Mouse (Mus musculus) kidney, postnatal 36 days (tissue): ENCODE results near the gene Mroh3.

Experiments used
- DNase-seq, 2 experiments: peaks; one replicate each; pipeline ENCODE4 v3.0.0; 2021 to 2022; ENCODE audit warnings: mixed read lengths in 2 of 2

The Mroh3 gene

GRCm38 (mm10) chr1:136212803-136213202, at the start of gene Mroh3:
TSS of gene Mroh3 (minus strand) at chr1:136212828.
- peak in 1 of 2 experiments; percentile 33 for DNase-seq

- DNase-seq: no peak
Measured at GRCm38 (mm10) chr1:136260635-136261238, 48.1 kb upstream of the Mroh3 start, which contains the start of gene Gpr25. TSS of gene Gpr25 (minus strand) at chr1:136260873.

- peak; percentile 74 to 84 for DNase-seq
Measured at GRCm38 (mm10) chr1:136259893-136260634, 47.4 kb upstream of the Mroh3 start.

- no peak for DNase-seq
Measured at GRCm38 (mm10) chr1:136259543-136259892, 46.9 kb upstream of the Mroh3 start.

- no peak for DNase-seq
Measured at GRCm38 (mm10) chr1:136258495-136258894, 45.9 kb upstream of the Mroh3 start.

- no peak for DNase-seq
Measured at GRCm38 (mm10) chr1:136255657-136256056, 43.0 kb upstream of the Mroh3 start.

- DNase-seq: no peak
Measured at GRCm38 (mm10) chr1:136255174-136255573, 42.5 kb upstream of the Mroh3 start.

- no peak for DNase-seq
Measured at GRCm38 (mm10) chr1:136254503-136255065, 42.0 kb upstream of the Mroh3 start.

GRCm38 (mm10) chr1:136253472-136253871, 40.8 kb upstream of the Mroh3 start:
- DNase-seq: no peak

GRCm38 (mm10) chr1:136249662-136250061, 37.0 kb upstream of the Mroh3 start:
- DNase-seq: no peak

GRCm38 (mm10) chr1:136247393-136247792, 34.8 kb upstream of the Mroh3 start:
- no peak for DNase-seq

- no peak for DNase-seq
Measured at GRCm38 (mm10) chr1:136244469-136244868, 31.8 kb upstream of the Mroh3 start.

GRCm38 (mm10) chr1:136241801-136242200, 29.2 kb upstream of the Mroh3 start:
- DNase-seq: no peak

- DNase-seq: no peak
Measured at GRCm38 (mm10) chr1:136238495-136238894, 25.9 kb upstream of the Mroh3 start.

- no peak for DNase-seq
Measured at GRCm38 (mm10) chr1:136234595-136235092, 22.0 kb upstream of the Mroh3 start.

- DNase-seq: peak in 1 of 2 experiments; percentile 56
Measured at GRCm38 (mm10) chr1:136233892-136234594, 21.4 kb upstream of the Mroh3 start, which contains the start of gene Inava. TSS of gene Inava (minus strand) at chr1:136234264.

GRCm38 (mm10) chr1:136232986-136233790, 20.6 kb upstream of the Mroh3 start:
- DNase-seq: peak in 1 of 2 experiments; percentile 34

GRCm38 (mm10) chr1:136232285-136232926, 19.8 kb upstream of the Mroh3 start:
- no peak for DNase-seq

- DNase-seq: no peak
Measured at GRCm38 (mm10) chr1:136231596-136231995, 19.0 kb upstream of the Mroh3 start.

- DNase-seq: peak; percentile 82 to 83
Measured at GRCm38 (mm10) chr1:136230201-136230600, 17.6 kb upstream of the Mroh3 start.

- DNase-seq: peak; percentile 79 to 81
Measured at GRCm38 (mm10) chr1:136229040-136229373, 16.4 kb upstream of the Mroh3 start.
